Mouse (Mus musculus): ENCODE measurements at regions not wholly inside any gene's neighbourhood (a gene's known extent, or its start where the extent isn't known, plus 50 kb on each side); places are given as distances from the start of the nearest gene placed in this dataset.

DNA sequence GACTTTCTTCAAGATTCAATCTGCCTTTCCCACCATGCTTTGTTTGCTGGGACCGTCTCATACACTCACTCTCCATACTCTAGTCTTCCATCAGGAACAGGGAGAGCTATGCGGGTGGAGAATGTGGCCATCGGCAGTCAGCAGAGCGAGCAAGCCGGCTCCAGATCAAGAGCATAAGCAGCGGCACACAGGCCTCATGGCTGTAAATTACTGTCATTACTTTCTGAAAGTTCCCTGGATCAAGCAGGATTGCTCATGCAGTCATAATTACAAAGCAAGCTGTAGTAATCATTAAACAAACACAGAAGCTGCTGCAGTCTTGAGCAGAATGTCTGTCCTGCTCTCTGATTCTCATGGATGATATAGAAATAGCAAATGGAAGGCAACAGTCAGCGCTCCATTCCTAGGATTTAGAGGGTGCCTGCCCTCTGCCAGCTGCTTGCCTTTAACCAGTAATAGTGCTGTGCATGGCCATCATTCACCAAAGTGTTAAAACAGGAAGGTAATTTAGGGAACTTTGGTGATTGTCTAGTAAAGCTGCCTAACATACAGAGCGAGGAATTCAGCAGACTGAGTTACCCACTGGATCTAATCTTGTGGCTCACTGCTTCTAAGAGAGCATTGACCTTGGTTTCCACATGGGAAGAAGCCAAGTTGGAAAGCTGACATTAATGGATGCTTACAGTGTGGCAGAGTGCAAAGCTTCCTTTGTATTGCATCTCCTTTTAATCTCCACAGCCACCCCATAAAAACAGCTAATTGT, 298.2 kb downstream of the 1190002N15Rik start:
- no peak for DNase-seq (ENCODE audit: low read depth)

- DNase-seq (ENCODE audit: low read depth) = no peak
Measured at GRCm38 (mm10) chr9:94238565-94238964, 299.3 kb downstream of the 1190002N15Rik start.

DNA sequence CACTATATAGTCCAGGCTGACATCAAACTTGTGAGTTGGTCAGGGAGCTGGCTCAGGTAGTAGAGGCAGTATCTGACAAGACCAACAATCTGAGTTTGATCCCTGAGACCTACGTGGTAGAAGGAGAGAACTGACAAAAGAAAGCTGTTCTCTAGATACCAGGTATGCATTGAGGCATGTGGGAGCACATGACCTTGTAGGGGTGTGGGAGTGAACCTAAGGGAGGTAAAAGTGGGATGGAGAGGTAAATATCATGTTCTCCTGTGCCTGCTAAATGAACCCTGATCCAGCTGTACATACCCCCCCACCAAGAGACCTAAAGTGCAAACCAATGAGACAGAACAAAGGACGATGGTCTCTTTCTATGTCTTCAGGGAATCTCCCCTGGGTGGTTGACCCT, 308.3 kb downstream of the 1190002N15Rik start:
- DNase-seq (ENCODE audit: low read depth) = no peak

- DNase-seq (ENCODE audit: low read depth) = no peak
Measured at GRCm38 (mm10) chr9:94219116-94219515, 318.8 kb downstream of the 1190002N15Rik start.

DNA sequence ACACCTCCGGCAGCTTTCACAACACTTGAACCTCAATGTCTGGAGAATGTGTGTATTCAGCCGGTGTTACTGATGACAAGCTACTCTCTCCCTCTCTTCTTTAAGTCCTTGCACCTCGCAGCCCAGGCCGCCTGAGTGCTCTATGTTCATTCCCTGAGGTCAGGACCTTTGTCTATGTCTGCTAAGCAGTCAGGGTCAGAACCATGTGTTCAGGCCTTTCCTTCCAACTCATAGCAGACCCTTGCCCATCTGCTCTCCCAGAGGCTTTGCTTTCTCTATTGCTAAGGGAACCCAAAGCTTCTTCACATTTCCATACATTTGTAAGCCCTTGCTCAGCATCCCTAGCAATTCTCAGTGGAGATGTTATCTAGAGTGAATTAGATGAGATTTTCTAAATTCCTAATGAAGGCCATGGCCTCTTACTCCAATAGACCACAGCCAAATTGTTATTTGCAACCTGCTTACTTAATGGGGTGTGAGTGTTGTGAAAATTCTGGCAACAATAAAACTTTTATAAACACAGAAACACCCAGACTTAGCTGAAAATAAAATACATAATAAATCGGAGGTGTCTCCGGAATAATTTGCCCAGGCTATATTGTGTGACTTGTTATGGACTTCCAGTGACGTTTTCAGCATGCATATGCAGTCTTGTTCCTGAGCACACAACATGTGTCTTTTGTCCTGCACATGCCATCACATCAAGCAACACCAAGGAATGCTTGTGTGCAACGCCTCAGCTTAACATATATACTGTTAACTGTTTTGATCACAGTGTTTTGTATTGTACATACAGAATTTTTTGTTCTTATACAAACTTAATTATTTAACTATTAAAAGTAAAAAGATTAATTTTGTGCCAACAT, 321.2 kb downstream of the 1190002N15Rik start:
- no peak for DNase-seq (ENCODE audit: low read depth)

- no peak for DNase-seq (ENCODE audit: low read depth)
Measured at GRCm38 (mm10) chr9:94210467-94211249, 327.2 kb downstream of the 1190002N15Rik start.

- DNase-seq (ENCODE audit: low read depth) = no peak
Measured at GRCm38 (mm10) chr9:94208987-94209386, 328.9 kb downstream of the 1190002N15Rik start.

GRCm38 (mm10) chr9:94200892-94201291, 337.0 kb downstream of the 1190002N15Rik start:
- DNase-seq (ENCODE audit: low read depth) = no peak

DNA sequence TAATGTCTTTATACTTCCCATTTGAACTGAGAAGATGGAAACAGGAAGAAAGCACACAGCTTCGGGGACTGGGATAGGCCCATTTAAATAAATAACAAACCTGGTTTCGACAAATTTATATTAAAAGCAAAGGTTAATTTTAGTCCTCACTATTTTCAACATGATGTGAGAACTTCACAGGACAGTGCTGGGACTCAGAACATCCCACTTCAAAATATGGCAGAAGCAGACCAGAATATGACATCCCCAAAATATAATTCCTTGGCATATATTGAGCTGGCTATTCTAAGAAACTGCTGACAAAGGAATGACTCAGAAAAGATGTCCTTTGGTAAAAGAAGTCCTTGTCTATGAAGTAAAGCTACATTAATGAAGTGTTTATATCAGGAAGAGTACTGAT, 338.0 kb downstream of the 1190002N15Rik start:
- no peak for DNase-seq (ENCODE audit: low read depth)

DNA sequence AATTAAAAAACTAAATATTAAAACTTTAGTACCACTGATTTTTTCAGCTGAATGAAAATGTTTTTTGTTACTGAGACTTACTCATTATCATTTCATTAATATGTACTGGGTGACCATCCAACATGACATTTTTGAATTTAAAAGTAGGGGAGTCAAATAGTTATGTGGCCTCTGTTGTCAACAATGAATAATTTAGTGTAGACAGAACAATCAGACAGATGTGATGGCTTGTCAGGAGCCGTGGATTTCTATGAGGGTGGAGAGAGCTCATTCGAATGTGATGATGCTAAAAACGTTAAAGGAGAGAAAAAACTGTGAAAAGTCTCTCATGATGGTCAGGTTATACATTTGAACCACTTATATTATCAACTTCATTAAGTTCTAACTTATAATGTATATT, 346.8 kb downstream of the 1190002N15Rik start:
- DNase-seq (ENCODE audit: low read depth) = no peak

DNA sequence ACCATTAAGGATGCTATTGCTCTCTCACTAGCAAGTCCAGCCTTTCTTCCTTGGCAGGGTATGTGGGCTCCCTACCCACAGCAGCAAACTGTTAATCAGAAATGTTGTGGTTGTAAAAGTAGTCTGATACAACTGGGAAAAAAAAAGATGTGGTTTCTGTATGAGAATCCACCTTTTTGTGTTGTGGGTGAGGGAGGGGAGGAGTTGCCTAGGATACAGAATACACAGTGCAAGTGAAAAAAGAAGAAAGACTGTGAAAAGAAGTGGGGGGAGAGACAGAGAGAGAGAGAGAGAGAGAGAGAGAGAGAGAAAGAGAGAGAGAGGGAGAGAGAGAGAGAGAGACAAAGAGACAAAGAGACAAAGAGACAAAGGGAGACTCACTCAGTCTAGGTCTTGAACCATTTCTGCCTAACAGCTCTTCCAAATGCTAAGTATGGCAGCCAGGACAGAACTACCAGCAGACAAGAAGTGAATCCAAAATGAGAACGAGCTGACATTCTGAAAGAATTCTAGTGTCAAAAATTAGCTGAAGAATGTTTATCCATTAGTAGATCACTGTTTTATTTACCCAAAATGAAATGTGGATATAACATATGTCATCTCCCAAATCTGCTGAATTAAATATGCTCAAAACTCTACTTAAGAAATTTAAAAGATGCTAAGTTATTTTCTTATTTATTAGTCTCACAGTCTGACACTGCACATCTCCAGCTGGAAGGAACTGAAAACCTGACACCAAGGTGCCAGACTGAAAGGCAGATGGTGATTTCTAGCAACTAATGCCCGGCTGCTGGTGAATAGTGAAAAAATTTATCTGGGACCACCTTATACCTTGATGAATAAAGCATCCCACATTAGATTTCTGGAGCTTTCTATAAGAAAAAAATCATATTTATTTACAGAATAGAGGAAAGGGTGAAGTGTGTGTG, 347.7 kb downstream of the 1190002N15Rik start:
- no peak for DNase-seq (ENCODE audit: low read depth)

- no peak for DNase-seq (ENCODE audit: low read depth)
Measured at GRCm38 (mm10) chr9:94188124-94188523, 349.8 kb downstream of the 1190002N15Rik start.

DNA sequence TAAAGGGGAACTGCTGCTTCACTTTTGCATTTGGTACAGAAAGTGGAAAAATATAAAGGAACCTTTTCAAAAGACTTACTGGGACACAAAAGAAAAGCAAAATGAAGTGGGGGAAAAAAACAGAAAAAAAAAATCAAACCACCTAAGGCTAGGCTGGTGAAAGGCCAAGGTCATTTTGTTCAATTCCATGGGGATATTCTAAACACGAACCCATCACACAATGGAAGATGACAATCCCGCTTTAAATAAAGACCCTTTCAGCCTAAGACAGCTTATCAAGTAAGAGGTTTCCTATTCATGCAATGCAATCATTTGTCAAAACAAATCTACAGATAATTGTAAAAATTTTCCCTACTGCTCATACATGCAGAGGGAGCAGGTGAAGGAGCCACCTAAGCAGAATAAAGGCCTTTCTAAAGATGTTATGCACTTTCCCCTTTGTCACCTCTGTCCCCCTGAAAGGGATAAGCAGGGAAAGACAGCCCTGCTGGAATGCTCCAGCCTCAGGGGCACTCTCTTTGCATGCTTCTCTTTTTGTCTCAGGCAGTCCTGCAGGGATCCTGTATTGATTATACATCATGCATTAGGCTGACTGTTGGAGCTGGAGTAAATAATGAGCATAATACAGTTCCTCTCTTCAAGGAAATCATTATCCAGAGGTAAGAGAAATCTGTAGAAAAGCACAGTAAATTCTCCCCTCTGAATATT, 367.8 kb downstream of the 1190002N15Rik start:
- no peak for DNase-seq (ENCODE audit: low read depth)

DNA sequence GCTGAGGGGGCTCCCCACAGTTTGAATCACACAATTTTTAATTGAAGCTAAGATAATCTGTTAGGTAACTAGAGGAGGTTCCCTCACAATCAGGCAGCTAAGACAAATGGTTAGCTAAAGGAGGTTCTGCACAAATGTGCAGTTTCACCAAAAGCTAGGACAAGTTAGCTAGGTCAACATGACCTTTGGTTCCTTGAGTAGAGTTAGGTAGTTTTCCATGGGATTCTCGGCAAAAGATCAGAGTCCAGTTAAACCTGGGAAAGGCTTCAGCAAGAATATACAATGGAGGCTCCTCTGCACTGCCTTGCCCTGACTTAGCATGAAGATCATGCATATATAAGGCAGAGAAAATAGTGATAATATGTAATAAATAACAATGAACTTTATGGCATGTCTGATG, 374.2 kb downstream of the 1190002N15Rik start:
- no peak for DNase-seq (ENCODE audit: low read depth)

- peak; percentile 1 for DNase-seq (ENCODE audit: low read depth)
Measured at GRCm38 (mm10) chr9:94155581-94155980, 382.3 kb downstream of the 1190002N15Rik start.

- DNase-seq (ENCODE audit: low read depth) = no peak
Measured at GRCm38 (mm10) chr9:94148474-94148873, 389.4 kb downstream of the 1190002N15Rik start.

- DNase-seq (ENCODE audit: low read depth) = no peak
Measured at GRCm38 (mm10) chr9:94146787-94147186, 391.1 kb downstream of the 1190002N15Rik start.

GRCm38 (mm10) chr9:94136444-94136843, 401.4 kb downstream of the 1190002N15Rik start:
- peak; percentile 20 for DNase-seq (ENCODE audit: low read depth)

DNA sequence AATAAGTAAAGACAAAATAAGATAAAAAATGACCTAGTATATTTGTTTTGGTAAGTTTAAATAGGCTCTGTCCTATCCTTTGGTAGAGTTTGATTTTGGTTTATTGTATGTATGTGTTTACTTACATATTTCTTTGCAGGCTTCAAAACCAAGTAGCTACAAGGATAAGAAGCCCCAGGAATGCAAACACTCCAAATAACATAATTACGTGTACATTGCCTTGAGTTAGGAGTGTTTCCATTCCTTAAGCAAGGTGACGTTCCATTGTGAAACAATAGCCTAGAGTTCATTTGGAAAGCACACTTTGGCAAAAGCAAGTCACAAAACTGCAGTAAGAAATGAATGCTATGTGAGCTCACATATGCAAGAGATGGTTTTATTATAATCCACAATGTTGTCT, 404.2 kb downstream of the 1190002N15Rik start:
- DNase-seq (ENCODE audit: low read depth) = no peak

DNA sequence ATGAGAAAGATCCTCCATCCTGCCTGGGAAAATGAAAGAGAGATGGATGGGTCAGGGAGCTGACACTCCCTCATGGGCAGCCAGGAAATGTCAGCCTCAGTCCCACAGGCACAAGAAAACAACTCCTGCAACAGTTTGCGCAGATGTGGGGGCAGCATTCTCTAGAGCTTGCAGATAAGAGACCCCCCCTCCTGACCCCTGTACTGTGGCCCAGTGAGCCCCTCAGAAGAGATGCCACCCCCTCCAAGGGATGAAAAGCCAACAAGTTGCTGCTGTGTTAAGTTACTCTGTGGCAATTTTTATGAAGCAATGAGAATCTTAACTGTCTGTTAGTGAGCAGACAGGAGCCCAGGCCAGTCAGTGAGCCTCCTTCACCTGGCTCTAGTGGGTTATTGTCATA, 406.5 kb downstream of the 1190002N15Rik start:
- no peak for DNase-seq (ENCODE audit: low read depth)

DNA sequence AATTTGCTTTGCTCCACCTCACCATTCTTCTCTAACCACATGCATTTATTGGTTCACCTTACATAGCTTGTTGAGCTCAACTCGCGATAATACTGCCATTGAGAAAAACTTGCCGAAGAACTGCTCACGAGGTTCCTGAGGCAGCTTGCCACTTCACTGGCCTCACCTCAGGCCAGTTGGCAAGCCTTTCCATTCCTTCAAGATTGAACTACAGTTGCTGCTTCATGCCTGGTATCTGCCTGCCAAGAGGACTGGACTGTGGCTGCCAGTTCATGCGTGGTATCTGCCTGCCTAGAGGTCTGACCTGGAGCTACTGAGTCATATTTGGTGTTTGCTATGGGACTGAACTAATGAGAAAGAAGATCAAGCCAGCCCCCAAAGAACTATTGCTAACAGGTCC, 420.9 kb downstream of the 1190002N15Rik start:
- no peak for DNase-seq (ENCODE audit: low read depth)

All from NIH3T3 (cell line).